Mouse (Mus musculus): ENCODE data around the gene Rps6ka2. TPM values are rescaled to one million over a fixed set of nuclear protein-coding genes. Genes with fewer than 3 reads are reported as not detected.
A peak's percentile ranks its signal among the peaks of the same experiment; 100 is the strongest.

The Rps6ka2 gene
- total RNA-seq, 2 experiments from 2014 or later: 34.4 to 34.6 TPM

DNA sequence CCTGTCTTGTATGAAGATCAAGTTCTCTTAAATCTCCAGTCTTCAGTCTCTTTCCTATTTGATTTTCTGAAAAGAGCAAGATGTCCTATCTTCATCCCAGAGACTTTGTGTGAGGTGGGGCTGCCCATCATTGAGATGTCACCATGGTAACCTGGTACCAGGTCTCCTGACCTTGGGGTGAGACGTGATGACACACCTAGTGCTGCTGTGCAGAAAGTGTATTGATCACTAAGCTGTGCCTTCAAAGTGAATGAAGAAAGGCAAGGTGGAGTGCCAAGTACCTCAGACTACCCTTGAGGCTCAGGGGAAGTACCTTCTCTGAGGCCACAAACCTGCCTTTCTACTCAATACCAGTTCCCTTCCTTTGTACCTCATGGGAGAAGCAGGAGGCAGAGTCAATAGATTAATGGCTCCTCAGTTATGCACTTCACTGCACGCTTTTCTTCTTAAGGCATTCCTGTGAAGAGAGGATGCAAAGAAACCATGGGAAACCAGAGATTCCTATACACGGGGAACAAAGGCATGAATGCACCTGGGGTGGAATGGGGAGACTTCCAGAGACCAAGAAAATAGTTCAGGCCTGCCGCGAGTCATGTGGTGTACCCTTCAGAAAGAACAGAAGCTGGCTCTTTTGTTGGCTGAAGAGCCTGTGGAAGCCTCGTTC, 77.1 kb downstream of the Rps6ka2 start:
- DNase-seq (ENCODE audit: low spot score in 2 of 2): no peak
- no peak for TF ChIP-seq CTCF (conservative IDR thresholded peaks at IDR 0.05)
- Histone ChIP-seq H3K4me3 (no peak overlapping the region), H3K27ac (no peak overlapping the region)

DNA sequence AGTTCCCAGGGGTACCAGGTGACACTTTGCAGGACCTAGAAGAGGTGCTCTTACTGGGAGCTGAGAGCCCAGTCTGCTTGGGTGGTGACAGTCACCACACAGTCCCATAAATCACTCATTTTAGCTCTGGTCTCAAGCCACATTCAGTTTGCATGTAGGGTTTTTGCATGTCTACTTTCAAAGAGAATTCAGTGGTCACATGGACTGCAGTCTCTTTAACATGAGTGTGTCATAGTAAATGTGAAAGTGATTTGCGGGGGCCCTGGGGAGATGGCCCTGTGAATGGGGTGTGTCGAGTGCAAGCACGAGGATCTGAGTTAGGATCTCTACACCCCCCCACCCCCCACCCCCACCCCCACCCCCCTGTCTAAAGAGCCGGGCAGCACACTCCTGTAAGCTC, 80.5 kb downstream of the Rps6ka2 start:
- DNase-seq (ENCODE audit: low spot score in 2 of 2): no peak
- H3K27ac ChIP-seq: no peak overlapping the region
- TF ChIP-seq CTCF (conservative IDR thresholded peaks at IDR 0.05): no peak
- no peak overlapping the region for H3K4me3 ChIP-seq

DNA sequence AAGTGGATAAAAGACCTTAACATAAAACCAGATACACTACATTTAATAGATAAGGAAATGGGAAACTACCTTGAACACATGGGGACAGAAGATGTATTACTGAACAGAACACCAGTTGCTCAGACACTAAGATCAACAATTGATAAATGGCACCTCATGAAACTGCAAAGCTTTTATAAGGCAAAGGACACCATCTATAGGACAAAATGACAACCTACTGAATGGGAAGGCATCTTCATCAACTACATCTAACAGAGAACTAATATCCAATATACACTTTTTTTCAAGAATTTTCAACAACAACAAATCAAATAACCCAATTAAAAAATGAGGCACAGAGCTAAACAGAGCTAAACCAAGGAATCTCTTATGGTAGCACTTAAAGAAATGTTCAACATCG, 87.3 kb downstream of the Rps6ka2 start:
- DNase-seq (ENCODE audit: low spot score in 2 of 2): no peak
- Histone ChIP-seq H3K27ac (no peak overlapping the region; the same call in 1 of the 2 replicates), H3K4me3 (no peak overlapping the region)
- TF ChIP-seq CTCF (conservative IDR thresholded peaks at IDR 0.05): peak; percentile 61

DNA sequence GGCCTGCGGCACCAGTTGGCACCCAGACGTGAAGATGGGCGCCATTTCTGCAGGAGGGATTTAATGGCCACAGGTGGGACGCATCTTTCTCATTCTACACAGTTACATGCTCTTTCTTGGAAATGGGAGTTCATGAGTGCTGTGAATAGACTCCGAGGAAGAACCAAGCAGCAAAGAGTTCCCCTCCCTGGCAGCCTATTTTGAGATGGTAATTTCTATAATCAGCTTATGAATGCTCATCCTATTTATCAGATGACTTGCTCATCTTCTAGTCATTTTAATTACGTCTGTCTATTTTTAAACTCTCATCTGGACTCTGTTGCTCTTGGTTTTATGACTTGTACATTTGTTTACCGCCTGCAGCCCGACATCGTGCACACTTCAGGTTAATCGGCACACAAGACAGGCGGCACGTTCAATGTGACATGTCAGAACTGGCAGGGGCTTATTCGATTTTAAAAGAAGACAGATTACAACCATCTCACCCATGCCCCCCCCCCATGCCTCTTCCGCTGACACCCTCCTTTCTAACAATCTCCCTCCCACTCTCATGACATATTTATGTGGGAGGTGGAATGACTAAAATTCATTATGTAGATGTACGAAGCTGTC, 88.9 kb downstream of the Rps6ka2 start:
- no peak for DNase-seq (ENCODE audit: low spot score in 2 of 2)

DNA sequence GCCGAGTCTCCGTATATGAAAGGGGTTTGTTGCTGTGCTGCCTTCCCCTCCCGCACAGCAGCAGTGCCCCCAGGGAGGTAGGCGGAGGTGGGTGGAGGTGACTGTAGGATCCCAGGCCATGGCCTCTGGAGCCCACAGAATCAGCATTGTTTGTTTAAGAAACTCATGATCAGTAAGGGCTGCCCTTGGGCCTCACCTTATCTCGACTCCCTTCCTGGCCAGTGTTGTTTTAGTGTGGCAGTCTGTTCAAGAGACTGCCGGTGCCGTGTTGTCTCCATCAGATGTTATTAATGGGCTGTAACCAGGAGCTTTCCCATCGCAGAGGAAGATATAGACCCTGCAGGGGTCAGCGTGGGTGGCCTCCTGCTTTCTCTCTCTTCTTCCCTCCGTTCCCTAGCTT, 90.4 kb downstream of the Rps6ka2 start:
- Histone ChIP-seq H3K27ac (no peak overlapping the region), H3K4me3 (no peak overlapping the region)
- DNase-seq (ENCODE audit: low spot score in 2 of 2): no peak
- TF ChIP-seq CTCF (conservative IDR thresholded peaks at IDR 0.05): no peak

More for the DNA sequence above, 88.9 kb downstream of the Rps6ka2 start:
- Histone ChIP-seq H3K27ac (peak overlapping the region; percentile 34; the same call in 1 of the 2 replicates), H3K4me3 (no peak overlapping the region)
- TF ChIP-seq CTCF (conservative IDR thresholded peaks at IDR 0.05): no peak

DNA sequence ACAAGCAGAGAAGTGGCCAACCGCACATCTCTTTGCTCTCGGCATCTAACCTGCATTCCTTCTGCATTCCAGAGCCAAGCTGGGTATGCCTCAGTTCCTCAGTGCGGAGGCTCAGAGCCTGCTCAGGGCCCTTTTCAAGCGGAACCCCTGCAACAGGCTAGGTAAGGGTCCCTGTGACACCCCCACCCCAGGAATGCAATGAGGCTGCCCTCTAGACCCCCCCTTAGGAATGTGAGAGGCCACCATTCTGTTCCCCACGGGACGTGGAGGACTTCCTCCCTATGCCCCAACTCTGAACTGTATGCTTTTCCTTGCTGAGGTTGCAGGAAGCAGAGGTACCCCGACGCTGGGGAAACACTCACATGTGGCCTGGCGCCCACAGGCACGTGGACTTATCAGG, 92.1 kb downstream of the Rps6ka2 start:
- no peak overlapping the region for H3K4me3 ChIP-seq
- DNase-seq (ENCODE audit: low spot score in 2 of 2): no peak
- no peak overlapping the region for H3K27ac ChIP-seq
- no peak for TF ChIP-seq CTCF (conservative IDR thresholded peaks at IDR 0.05)

DNA sequence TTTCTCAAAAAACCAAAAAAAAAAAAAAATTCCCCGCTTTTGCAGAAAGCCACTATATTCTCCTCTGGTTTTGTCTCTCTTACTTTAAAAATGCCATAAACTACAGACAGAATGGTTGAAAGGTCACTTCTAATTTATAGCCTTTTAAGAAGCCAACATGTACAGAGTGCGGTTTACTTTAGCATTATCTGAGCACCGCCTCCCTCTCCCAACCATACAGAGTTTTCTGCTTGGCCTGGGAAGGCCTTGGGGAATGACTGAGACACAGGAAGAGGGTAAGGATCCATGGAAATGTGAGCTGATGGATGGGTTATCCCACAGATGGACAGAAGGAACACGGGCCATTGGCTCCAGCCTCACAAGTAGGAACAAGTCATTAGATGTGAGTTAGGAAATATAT, 92.7 kb downstream of the Rps6ka2 start:
- no peak for TF ChIP-seq CTCF (conservative IDR thresholded peaks at IDR 0.05)
- no peak overlapping the region for H3K4me3 ChIP-seq
- no peak for DNase-seq (ENCODE audit: low spot score in 2 of 2)
- no peak overlapping the region for H3K27ac ChIP-seq

DNA sequence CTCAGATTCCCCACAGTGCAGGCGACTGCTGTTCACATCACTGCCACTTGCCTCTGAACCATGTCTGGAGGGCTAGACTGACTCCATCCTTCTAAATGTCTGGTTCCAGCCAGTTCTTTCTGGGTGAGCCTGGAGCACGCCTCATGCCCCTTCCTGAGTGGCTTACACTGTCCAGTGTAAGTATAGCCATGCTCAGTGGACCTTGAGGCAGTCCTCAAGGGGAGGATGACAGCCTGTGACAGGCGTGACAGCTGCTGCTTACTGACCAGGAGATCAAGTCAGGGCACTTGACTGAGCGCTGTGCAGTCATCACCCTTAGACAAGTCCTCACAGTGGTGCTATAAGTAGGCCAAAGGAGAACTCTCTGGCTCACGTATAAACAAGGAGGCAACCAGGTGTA, 94.7 kb downstream of the Rps6ka2 start:
- no peak for TF ChIP-seq CTCF (conservative IDR thresholded peaks at IDR 0.05)
- Histone ChIP-seq H3K27ac (no peak overlapping the region), H3K4me3 (no peak overlapping the region)
- DNase-seq (ENCODE audit: low spot score in 2 of 2): no peak

DNA sequence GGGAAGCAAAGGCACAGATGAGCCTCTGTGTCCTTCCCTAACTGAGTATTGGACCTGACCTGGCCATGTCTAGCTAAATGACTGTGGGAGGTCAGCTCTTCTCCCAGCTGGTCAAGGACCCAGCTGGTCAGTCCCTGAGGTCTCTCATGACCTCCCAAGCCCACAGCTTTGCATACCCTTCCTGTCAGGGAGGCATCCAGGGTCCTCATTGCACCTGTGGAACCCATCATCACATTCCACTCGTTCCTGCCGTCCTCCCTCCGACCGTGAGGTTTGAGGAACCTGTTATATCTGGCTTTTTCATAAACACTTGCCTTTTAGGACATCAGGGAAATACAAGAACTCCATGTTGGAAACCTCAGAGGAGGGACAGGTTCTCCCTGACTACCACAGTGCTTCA, 95.4 kb downstream of the Rps6ka2 start:
- Histone ChIP-seq H3K4me3 (no peak overlapping the region), H3K27ac (0 out of 2 replicates have a peak overlapping the region, but pooled peaks have one; percentile 9)
- TF ChIP-seq CTCF (conservative IDR thresholded peaks at IDR 0.05): no peak
- no peak for DNase-seq (ENCODE audit: low spot score in 2 of 2)

DNA sequence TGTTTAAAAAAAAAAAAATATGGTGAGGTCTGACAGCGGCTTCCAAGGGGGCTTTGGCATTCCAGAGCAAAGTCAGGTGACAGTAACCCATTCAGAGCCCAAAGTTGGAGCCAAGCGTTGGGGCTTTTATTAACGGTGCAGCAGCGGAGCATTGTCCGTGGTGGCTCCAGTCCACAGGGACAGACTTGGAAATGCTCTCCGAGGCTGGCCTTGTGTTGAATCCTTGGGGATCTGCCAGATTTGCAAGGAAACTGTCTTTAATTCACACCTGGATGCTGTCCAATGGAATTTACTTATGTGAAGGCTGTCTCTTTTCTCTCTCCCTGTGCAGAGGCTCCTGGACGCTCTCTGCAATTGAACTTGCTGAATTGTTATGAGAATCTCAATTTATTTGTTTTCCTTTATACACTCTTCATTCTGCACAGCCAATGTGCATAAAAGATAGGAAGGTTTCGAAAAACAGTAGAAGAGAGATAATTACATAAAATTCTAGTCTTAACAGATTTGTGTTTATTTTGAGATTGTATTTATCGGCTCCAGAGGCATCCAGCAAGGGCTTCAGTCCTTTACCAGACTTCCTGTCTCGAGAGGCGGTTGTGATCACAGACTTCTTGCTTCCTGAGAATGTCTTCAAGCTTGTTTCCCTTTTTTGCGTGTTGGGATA, 95.9 kb downstream of the Rps6ka2 start:
- Histone ChIP-seq H3K4me3 (no peak overlapping the region), H3K27ac (0 out of 2 replicates have a peak overlapping the region, but pooled peaks have one; percentile 9)
- TF ChIP-seq CTCF (conservative IDR thresholded peaks at IDR 0.05): no peak
- DNase-seq (ENCODE audit: low spot score in 2 of 2): no peak

DNA sequence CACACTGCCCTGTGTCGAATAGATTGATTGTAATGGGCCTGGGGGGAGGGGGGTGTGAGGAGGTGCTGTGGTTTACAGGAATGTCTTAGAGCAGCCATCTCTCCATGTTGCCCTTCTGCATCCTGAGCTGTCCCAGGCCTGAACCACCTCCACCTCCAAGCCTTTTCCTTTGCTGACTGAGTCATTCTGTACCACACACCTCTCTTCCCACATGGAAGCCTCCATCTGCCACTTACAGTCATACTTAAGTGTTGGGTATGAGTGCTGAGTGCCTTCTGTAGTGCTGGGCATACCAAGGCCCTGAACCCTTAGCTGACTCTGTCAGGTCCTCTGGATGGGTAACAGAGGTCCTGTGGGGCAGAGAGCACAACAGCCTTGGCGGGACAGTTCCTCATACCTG, 97.9 kb downstream of the Rps6ka2 start:
- Histone ChIP-seq H3K4me3 (no peak overlapping the region), H3K27ac (no peak overlapping the region)
- TF ChIP-seq CTCF (conservative IDR thresholded peaks at IDR 0.05): no peak
- DNase-seq (ENCODE audit: low spot score in 2 of 2): no peak

DNA sequence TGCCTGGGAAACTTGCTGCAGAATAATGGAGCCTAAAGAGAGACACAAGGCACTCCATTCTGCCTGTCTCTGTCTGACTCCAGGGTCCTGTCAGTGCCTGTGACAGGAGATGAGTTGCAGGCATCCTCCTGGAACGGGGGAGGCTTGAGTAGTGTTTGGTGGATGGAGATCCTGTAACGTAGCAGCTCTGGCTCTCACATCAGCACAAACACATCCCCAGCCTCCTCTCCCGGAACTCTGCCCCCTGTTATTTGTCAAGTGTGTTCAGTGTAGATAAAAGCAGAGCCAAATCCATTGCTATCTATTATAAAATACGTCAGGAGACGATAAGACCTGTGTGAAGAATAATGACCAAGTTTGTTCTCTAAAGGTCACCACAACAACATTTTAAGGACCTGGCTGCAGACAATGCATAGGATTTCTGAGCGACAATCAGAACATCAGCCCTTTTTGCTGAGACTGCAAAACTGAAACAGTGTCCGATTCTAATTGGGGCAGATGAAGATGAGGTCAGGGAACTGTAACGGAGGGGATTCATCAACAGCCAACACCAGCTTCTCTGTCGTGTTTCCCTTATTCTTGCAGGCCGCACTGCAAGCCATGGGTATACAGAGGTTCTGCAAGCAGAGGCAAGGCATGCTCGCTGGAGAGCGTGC, 99.4 kb downstream of the Rps6ka2 start:
- H3K27ac ChIP-seq: no peak overlapping the region
- TF ChIP-seq CTCF (conservative IDR thresholded peaks at IDR 0.05): no peak
- DNase-seq (ENCODE audit: low spot score in 2 of 2): no peak

DNA sequence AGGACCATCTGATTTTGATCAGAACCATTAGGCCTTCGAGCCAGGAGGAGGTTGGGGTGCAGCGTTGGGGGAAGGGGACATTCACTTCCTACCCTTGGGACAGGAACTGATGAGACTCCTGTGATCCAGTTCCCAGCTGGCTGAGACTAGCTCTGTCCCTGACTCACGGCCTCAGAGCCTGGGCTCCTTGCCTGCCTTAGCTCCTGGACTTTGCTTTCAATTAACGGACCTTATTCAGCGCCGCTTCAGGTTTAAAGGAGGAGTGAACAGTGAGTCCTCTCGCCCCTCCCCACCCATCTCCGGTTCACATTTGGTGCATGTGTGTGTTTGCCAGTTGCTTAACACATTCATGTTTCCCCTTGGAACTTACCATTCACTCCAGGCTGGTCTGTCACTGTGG, 100.6 kb downstream of the Rps6ka2 start:
- TF ChIP-seq CTCF (conservative IDR thresholded peaks at IDR 0.05): no peak

More for the DNA sequence above, 99.4 kb downstream of the Rps6ka2 start:
- H3K4me3 ChIP-seq: no peak overlapping the region

More for the DNA sequence above, 100.6 kb downstream of the Rps6ka2 start:
- Histone ChIP-seq H3K27ac (no peak overlapping the region), H3K4me3 (no peak overlapping the region)
- DNase-seq (ENCODE audit: low spot score in 2 of 2): no peak

All from layer of hippocampus, adult 2 months (tissue).